Mouse (Mus musculus) T-helper 1 cell (primary cell): ENCODE measurements around the gene Col1a2.

ENCODE experiments used
- in situ Hi-C: fragments of 300-600 bp; cut with MboI, MseI; formaldehyde crosslinking; loops from one replicate; pipeline ENCODE4 v1.15.1; 2025; ENCODE audit warnings: high pct_unique_total_duplicates

Col1a2 gene

GRCm38 (mm10) chr6:4504603-4505131 lies at the start of gene Col1a2:
Gene Col1a2, plus strand, starts transcription at chr6:4504814.
- in situ Hi-C loops = no loop called here

GRCm38 (mm10) chr6:4455518-4455917 lies 49.1 kb upstream of the Col1a2 start:
- in situ Hi-C loops = no loop called here

GRCm38 (mm10) chr6:4455961-4456617 lies 48.5 kb upstream of the Col1a2 start:
- in situ Hi-C loops = no loop called here

- in situ Hi-C loops = no loop called here
Measured at GRCm38 (mm10) chr6:4456691-4457447, 47.7 kb upstream of the Col1a2 start.

DNA sequence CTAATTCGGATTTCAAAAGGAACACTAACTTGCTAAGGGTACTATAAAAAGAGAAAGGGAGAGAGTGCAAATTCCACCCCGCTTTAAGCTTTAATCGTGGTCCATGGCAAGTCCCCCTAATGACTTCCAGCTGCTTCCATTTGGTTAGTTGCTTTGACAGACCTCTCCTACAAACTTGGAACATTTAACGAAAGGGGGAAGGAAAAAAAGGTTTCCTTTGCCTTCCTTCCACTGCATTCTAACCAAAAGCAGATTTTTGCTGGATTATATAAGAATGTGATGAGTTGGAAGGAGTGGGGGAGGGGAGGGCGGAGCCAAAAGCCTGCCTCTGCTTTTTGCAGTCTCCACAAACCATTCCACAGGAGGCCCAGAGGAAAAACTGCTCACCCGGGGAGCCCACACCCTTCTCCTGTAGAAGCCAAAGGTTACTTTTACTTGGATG lies 47.0 kb upstream of the Col1a2 start:
- in situ Hi-C loops = no loop called here

DNA sequence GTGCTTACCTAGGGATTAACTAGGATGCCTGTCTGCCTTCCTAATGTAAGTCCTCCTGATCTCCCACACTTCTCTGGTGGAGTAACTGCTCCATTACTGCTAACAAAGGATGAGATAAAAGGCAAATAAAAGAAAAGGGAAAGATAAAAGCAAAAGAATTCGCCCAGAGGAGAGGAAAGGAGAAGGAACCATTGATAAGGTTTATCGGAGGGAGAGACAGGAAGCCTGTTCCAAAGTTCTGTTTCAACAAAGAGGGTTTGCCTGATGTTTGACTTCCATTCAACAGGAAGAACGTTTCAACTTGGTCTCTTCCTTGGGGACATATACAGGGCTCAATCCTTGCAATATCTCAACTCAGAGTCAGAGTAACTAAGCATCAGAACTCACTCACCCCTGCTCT lies 39.3 kb upstream of the Col1a2 start:
- in situ Hi-C loops = no loop called here

- in situ Hi-C loops = no loop called here
Measured at GRCm38 (mm10) chr6:4483577-4483936, 21.1 kb upstream of the Col1a2 start.

GRCm38 (mm10) chr6:4483937-4484601 lies 20.5 kb upstream of the Col1a2 start:
- in situ Hi-C loops = no loop called here

DNA sequence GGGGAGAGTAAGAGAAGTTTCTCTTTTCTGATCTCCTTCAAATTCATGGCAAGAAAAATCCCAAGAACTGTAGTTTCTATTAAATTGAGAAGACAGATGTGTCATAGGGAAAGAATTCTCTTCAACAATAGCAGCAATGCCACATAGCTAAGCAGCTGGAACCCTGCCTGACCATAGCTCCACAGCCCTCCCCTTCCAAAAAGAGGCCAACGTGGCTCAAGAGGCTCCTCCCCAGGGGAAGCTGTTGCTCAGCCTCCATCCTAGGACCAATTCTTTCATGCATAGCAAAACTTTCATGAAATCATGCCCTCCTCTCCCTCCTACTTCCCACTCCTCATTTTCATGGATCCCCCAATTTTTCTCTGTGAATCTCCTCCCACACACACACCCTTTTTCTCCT lies 16.3 kb upstream of the Col1a2 start:
- in situ Hi-C loops = no loop called here

- in situ Hi-C loops = no loop called here
Measured at GRCm38 (mm10) chr6:4488966-4489365, 15.6 kb upstream of the Col1a2 start.

DNA sequence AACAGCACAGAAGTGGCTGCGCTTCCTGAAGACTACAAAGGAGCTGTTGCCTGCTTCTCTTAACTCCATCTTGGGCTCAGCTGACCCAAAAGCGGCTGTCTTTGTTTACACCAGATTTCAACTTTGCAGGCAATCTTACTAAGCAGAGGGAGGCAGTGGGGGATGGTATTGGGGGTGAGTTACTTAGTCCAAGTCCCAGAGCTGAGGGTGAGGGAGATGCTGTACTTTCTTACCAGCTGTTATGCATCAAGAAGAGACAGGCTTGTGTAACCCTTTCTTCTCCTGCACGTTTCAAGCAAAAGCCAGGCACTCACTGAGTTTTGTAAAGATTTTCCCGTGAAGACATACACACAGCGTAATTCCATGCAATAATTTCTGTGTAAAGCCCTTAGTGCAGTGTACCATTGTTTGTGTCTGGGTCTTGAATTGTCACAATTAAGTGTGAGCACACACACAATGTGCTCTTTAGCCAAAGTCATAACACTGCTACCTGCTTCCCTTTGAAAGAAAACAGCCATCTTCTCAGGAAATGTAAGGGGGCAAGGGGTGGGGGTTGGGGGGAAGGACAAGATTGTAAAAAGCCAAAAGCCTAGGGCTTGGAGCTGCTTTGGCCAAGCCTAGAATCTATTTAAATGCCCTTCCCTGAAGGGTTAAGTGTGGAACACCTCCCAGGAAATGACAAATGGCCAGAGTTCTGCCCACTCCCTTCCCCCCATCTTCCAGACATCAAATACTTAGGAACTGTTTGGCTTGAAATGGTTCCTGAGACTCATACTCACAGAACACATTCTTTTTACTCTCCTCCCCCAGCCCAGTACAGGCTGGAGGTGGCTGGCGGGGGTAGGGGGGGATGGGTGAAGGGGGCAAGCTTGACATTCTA lies 15.0 kb upstream of the Col1a2 start:
- in situ Hi-C loops = no loop called here

GRCm38 (mm10) chr6:4493666-4494065 lies 10.9 kb upstream of the Col1a2 start:
- in situ Hi-C loops = no loop called here

GRCm38 (mm10) chr6:4496428-4496827 lies 8.2 kb upstream of the Col1a2 start:
- in situ Hi-C loops = no loop called here

GRCm38 (mm10) chr6:4503106-4503505 lies 1.5 kb upstream of the Col1a2 start:
- in situ Hi-C loops = no loop called here

- in situ Hi-C loops = no loop called here
Measured at GRCm38 (mm10) chr6:4505158-4505997, 764 bp downstream of the Col1a2 start.

- in situ Hi-C loops = no loop called here
Measured at GRCm38 (mm10) chr6:4506106-4506505, 1.5 kb downstream of the Col1a2 start.

- in situ Hi-C loops = no loop called here
Measured at GRCm38 (mm10) chr6:4506791-4507190, 2.2 kb downstream of the Col1a2 start.

DNA sequence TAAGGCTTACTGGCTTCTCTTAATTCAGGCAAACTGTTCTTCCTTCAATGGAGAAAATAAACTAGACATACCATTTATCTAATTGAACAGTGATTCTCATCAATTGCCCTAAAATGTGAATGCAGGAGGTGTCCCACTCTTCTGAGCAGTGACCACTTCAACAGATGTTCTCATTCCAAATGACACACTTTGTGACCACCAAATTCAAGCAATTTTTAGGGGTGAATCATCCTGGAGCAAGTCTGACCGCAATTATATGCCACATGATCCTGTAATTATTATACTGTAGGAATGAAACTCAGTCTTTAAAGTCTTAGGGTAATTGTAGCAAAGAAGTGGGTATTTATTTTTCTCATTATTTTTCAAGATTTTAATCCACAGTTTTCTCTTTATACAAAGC lies 2.7 kb downstream of the Col1a2 start:
- in situ Hi-C loops = no loop called here

- in situ Hi-C loops = no loop called here
Measured at GRCm38 (mm10) chr6:4508279-4508678, 3.7 kb downstream of the Col1a2 start.

DNA sequence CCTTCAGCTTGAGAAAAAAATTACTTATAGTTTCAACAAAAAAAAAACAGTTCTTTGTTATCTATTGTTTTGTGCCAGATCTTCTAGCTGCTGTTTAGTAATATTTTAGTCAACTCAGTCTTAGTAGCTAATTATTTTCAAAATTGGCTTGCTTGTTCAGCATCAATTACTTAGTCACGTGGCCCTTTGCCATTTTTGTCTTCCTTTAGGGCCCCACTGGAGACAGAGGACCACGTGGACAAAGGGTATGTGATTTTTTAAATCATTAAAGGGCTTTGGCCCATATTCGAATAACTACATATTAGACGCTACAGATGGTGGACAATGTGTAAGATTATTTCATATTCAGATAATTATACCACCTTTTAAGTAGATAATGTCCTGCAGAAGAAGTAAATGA lies 4.8 kb downstream of the Col1a2 start:
- in situ Hi-C loops = no loop called here

DNA sequence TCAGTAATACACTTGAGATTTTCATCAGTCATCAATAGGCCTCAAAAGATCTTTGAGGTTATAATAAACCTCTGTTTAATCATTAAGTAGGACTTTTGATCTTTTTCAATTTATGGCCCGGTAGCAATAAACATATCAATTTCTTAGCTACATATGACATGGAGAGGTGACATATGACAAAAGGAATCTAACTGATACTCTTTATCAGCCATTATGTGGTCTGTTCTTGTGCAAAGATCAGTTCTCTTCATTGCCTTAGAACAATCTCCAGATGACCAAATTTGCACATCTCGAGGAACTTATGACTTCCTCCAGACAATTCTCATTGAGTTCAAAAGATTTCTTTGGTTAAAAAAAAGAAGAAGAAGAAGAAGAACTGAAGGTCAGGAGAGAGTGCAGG lies 10.1 kb downstream of the Col1a2 start:
- in situ Hi-C loops = no loop called here
